Mouse (Mus musculus): ENCODE results near the gene Rgs12.

DNA sequence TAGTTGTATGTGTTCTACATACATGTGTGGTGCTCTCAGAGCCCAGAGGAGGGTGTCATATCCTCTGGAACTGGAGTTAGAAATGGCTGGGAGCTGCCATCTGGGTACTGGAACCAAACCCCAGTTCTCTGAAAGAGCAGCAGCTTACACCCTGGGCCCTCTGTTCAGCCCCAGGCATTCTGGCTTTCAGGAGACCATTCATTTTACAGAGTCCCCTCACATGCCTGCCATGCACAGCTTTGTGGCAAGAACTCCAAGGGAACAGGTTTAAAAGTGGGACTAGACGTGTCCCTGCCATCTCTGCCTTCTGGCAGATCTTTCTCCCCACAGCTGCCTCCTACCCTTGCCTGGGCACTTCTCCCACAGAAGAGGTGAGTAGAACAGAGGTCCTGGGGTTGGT lies 84.4 kb downstream of the Rgs12 start:
- TF ChIP-seq GATA1 (IDR thresholded peaks at IDR 0.05; ENCODE audit: low read length) (no peak), TAL1 (IDR thresholded peaks at IDR 0.05; ENCODE audit: low read length) (no peak)
